Mouse (Mus musculus) hematopoietic stem cell, adult 5-6 weeks (primary cell): ENCODE results near the gene Yeats2. TPM values are rescaled to one million over a fixed set of nuclear protein-coding genes. Genes with fewer than 3 reads are reported as not detected.
A peak's percentile ranks its signal among the peaks of the same experiment; 100 is the strongest.

Source experiments
- ATAC-seq, 2 experiments: fragments of 125-278 bp in 1 of 2; replicated peaks in 1 of 2; 2 replicates each; pipeline ENCODE4 v1.8.0; 2016 to 2017; ENCODE audit warnings: inconsistent platforms in 2 of 2, mild to moderate bottlenecking in 2 of 2, moderate number of reproducible peaks in 2 of 2, low read depth in 1 of 2, moderate TSS enrichment in 1 of 2; ENCODE audit not compliant: low FRiP score in 2 of 2, poor library complexity in 2 of 2, severe bottlenecking in 2 of 2, insufficient read depth in 1 of 2, low TSS enrichment in 1 of 2
- total RNA-seq: library from RNA; stranded (forward); fragments of 172-1452, 232-1000 nt; gene quantifications from 2 replicates; pipeline ENCODE4 v1.2.3, GENCODE M21; 2017

Gene Yeats2
- 26.5 and 30.3 TPM in 2 replicates for total RNA-seq

DNA sequence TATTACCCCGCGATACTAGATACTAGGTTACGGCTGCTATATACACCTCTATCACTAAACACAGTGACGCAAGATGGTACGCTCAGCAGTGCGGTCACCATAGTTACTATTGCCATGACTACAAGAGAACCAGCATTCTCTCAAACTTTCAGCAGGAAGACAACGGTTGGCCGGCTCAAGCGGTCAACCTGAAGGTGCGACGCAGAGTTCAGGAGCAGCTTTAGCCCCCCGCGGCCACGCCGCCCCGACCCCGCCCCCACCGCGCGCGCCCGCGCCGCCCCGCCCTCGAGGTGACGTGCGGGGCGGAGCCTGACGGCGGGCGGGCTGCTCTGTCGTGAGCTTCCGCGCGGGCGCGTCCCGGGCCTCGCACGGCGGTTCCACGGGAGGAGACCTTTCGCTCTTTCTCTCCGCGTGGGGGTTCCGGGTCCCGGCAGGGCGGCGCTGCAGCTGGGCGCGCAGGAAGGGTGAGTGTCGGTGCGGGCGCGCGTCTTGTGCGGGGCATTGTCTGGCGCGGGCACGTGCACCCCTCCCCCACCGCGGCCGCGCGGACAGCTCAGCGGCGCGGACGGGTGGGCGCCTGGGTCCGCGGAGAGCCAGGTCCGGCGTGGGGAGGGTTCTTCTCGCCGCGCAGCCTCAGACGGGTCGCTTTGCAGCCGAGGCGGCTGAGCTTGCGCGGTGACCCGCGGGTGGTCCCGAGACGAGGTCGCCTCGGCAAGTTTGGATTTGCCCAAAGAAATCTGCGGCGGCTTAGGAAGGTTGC lies at the start of gene Yeats2:
Gene Yeats2 (plus strand): TSS at position 292 of the 760 bp plus-strand sequence.
- peak; percentile 80 to 82 for ATAC-seq

DNA sequence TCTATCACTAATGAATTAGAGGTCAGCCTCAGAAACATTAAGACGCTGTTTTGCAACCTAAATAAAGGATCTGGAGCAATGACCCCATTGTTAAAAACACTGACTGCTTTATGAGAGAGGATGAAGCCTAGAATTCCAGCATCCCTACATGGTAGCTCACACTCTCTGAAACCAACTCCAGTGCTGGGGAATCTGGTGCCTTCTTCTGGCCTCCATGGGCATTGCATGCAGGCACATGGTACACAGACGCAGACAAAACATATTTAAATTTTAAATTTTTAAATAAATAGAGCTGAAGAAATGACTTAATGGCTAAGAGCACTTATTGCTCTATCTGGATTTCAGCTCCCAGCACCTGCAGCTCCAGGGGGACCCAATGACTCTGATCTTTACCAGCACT lies 44.9 kb upstream of the Yeats2 start:
- ATAC-seq, result no peak

DNA sequence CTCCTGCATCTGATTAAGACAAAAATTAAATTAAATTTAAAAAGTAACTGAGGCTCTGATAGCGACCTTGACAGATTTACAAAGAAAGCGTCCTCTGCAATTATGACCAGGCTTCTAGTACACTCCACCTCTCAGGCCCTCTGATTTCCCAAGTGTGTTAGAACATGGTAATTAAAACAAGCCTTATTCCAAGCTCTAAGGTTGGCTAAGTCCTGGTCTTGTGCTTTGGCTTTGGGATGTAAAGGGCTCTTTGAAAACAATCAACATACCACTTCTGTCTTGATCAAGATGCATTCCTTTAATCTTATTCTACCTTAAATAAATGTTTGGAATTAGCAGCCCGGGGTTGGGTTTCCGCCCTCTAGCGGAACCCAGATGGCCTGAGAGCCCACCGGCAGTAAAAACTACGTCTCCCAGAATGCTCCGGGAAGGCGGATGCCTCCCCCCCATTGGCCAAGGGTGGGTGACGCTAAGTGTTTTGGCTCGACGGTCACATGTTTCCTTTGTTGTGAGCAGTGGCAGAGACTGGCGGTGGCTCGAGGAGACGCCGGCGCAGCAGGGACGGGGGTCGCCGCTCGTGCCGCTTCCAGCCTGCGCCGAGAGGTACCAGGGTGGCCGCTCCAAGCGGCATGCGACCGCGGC lies 43.7 kb upstream of the Yeats2 start, which contains the start of gene Klhl24:
Gene Klhl24 (plus strand): TSS at position 474 of the 642 bp plus-strand sequence.
- ATAC-seq, result peak; percentile 84 to 91

DNA sequence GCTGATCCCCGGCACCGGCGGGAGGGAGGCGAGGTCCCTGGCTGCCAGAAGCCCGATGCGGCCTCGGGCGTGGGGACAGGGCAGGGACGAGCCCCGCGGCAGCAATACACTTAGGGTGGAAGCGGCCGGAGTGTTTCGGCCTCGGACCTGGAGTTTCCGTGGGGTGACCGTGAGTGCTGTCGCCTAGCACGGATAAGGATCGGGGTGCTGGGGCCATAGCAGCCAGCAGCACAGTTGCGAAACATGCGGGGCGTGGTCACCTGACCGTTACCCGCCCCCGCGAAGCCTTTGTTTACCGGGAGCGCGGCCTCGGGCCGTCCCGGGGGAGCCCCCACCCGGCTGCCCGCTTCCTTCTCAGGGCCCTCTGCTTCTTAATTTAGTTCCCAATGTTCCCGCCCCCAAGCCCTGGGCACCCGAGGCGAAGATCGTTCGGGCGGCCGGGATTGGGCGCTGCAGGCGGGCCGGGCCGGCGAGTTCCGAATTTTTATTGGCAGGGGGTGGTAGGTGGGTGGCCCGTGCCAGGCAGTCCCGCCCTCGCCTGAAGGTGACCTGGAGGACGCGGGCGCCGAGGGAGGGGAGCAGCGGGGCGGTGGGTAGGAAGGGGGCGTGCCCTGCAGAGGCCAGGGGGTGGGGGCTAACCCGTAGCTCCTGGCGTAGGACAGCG lies 43.0 kb upstream of the Yeats2 start:
- peak; percentile 85 to 87 for ATAC-seq

DNA sequence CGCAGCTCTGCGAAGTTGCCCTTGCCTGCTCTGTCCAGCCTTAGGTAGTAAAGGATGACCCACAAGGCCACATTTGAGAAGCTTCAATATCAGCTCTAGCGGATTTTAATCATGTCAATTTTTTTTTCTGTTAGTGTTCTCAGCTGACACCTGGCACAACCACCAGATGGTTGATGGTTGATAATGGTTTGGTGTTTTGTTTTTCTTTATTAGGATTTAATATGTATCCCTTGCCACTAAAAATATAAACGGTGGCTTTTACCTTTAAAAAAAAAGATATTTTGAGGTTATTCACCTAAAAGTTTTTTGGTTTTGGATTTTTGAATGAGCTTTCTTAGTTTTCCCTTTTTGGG lies 42.5 kb upstream of the Yeats2 start:
- ATAC-seq, result no peak

DNA sequence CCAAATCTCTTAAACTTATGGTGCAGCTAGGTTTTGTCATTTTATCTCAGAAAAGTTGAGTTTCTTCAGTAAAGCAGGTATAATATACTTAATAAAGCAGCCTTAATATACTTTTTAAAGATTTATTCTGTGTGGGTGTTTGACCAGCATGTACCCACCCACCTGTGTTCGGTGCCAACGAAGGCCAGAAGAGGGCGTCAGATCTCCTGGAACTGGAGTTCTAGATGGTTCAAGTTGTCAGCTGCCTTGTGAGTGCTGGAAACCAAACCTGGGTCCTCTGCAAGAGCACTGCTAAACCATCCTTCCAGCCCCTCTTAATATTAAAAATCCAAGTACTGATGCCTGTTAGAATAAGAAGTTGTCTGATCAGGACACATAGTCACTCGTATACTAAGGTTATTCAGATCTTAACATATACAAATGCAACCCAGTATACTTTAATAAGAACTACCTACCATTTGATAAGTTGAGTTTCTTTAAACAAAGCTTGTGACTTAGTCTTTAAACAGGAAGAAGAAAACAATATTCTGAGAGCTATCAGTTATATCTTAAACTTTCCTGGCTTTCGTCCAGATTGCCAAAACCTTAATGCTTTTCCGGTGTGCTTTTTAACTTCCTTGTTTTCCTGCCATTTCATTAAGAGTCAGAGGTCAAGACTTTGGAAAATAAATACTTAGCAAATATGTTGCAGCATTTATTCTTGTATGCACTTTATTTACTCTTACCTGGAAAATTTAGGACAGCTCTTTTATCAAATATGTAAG lies 41.8 kb upstream of the Yeats2 start:
- no peak for ATAC-seq

DNA sequence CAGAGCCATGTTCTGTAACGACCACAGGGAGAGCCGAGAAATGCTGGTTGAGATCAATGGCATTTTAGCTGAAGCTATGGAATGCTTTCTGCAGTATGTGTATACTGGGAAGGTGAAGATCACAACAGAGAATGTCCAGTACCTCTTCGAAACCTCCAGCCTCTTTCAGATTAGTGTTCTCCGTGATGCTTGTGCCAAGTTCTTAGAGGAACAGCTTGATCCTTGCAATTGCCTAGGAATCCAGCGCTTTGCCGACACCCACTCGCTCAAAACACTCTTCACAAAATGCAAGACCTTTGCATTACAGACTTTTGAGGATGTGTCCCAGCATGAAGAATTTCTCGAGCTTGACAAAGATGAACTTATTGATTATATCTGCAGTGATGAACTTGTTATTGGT lies 33.9 kb upstream of the Yeats2 start:
- no peak for ATAC-seq

DNA sequence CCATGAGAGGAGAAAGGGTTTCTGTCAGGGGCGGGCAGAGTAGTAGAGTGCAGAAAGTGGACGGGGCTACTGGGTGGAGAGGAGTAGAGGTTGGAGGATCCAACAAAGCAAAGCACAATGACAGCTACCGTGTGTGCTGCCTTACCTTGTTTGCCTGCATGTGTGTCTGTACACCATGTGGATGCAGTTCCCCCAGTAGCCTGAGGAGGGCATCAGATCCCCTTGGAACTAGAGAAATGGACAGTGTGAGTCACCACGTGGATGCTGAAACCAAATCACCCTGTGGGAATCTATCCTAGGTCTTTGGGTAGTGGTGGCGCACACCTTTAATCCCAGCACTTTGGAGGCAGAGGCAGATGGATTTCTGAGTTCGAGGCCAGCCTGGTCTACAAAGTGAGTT lies 31.9 kb upstream of the Yeats2 start:
- ATAC-seq, result no peak

DNA sequence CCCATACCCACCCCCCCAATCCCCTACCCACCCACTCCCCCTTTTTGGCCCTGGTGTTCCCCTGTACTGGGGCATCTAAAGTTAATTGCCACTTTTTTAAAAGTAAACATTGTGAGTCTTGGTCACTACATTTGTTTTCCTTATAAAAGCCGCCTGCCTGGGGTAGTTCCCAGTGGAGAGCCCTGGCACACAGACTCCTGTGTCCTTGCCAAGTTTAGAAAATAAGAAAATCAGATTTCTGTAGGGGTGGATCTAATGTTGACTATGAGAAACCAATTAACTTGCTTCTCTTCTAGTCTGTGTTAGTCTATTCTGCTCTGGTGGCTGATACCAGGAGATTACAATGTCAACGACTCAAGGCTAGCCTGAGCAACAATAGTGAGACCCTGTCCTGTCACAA lies 28.2 kb upstream of the Yeats2 start:
- no peak for ATAC-seq

DNA sequence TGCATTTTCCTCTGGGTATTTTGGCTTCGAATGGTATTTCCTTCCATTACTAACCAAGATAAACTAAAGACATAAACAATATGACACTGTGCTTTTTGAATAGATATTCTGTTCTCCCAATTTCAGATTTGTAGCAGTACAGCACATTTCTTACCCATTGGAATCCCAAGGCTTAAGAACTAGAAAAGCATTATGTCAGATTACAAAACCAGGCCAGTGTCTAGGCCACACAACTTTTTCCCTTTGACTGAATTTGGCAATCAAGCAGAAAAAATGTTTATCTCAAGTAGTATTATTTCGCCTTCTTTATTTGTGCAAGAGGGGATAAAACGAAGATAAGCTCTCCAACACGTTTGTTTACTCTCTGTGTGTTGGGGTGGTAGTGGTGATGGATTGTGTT lies 24.8 kb upstream of the Yeats2 start:
- no peak for ATAC-seq

DNA sequence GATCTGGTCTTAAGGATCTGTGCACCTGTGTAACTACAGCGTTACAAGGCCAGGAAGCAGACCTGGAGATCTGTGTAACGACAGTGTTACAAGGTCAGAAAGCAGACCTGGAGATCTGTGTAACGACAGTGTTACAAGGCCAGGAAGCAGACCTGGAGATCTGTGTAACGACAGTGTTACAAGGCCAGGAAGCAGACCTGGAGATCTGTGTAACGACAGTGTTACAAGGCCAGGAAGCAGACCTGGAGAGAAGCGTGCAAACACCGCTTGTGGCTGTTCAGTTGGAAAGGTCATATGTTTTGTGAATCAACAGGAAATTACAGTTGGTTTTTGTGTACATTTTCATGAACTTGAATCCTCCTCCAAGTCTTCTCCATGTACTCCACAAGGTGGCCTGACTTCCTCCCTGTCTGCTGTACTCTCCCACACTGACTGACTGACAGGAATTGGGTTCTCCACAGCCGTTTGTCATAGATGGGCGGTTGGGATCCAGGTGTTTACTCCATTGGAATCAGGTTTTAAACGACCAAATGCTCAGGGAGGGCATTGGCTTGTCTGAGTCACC lies 14.5 kb upstream of the Yeats2 start:
- ATAC-seq, result peak; percentile 58 to 71

DNA sequence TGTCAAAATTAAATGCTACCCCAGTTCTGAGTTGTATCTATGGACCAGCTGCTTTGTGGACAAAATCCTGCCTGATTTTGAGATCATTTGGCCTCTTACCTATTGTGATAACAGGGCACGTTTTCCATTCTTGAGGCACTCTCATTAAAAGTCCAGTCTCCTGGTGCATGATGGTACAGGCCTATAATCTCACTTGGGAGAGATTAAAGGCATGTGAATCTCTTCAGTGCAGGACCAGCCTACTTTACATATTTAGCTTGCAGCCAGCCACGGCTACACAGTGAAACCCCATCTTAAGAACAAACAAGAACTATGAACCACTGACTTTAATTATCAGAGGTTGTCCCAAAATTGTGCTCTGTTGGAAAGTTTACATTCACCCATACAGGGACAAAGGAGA lies 10.5 kb upstream of the Yeats2 start:
- no peak for ATAC-seq

DNA sequence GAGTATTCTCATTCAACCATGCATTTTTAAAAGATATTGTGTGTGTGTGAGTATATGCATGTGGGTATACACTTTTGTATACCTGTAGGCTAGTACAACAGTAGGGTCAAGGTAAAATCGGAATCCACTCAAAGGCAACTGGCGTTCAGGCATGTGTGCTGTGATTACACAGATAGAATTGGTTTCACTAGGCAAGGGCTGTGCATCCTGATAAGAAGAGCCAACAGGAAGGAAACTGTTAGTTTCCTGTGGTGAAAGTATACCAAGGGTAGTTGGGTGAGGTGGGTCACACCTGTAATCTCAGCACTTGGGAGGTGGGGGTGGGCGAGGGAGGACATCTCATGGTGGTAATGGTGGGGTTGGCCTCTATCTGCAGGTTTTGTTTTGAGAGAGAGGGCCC lies 3.7 kb downstream of the Yeats2 start:
- ATAC-seq, result no peak

DNA sequence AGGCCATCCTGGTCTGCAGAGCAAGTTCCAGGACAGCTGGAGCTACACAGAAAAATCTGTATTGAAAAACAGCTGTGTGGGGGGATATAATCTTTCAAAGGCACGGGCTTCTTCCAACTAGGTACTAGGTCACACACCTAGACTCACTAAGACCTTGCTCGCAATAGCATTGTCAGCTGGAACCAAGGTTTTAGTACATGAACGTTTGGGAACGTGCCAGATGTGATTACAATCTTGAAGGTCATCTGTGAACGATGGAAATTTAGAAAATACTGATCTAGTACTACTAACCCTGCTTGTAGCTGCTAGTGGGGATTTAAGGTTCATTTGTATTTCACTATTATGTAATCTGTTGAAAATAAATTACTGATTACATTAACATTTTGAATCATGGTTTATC lies 11.1 kb downstream of the Yeats2 start:
- no peak for ATAC-seq

DNA sequence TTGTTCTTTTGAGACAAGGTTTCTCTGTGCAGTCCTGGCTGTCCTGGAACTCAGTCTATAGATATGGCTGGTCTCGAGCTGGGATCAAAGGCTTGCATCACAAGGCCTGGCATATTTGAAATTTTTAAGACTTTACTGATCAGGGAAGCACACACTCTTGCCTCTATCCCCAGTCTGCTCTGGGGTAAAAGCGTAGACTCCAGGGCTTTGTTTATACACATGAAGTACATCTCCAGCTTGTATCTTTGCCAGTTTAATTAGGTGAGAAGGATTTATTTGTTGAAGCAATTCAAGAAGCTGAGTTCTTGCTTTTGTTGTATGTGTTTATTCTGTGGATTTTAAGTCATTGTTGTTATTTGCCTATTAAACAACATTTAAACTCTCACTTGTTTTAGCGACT lies 12.9 kb downstream of the Yeats2 start:
- ATAC-seq, result no peak

DNA sequence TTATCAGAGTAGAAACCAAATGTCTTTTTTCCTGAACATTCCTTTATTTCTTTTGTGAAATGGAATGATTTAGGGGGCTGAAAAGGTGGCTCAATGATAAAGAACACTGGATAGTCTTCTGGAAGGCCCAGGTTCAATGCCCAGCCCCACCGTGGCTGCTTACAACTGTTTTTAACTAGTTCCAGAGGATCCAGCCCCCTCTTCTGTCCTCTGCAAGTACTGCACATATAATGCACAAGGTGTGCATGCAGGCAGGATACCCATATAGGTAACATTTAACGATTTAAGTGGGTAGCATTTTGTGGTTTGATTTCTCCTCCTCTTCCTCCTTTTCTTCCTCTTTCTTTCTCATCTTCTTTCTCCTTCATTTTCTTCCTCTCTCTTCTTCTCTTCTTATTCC lies 19.3 kb downstream of the Yeats2 start:
- no peak for ATAC-seq

DNA sequence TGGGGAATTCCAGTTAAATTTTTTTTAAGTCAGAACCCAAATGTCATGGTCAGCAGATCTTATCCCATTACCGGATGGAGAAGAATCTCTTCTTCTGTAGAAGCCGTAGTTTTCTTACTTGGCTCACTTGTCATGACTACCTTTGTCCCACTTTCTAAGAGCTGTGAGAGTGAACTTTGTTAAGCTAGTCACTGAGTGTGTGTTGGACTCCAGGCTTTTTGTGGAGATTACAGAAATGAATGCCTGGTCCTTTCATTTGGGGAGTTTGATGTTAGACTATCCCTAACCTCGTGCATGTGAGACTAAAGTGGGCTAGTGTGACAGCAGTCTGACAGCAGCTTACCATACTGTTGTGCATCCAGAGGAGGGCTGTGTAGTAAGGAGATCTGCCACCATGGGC lies 28.2 kb downstream of the Yeats2 start:
- ATAC-seq, result no peak
